Mouse (Mus musculus): ENCODE measurements around the gene Jam2. TPM values are rescaled to one million over a fixed set of nuclear protein-coding genes. Genes with fewer than 3 reads are reported as not detected.

Jam2 gene
- total RNA-seq (2023) = not detected in 4 replicates

GRCm38 (mm10) chr16:84774003-84774703 lies at the start of gene Jam2:
Gene Jam2 (plus strand): TSS chr16:84774123.

GRCm38 (mm10) chr16:84735166-84736105 lies 38.5 kb upstream of the Jam2 start, which contains the start of gene Mrpl39:
Gene Mrpl39 (minus strand): TSS chr16:84735742.

GRCm38 (mm10) chr16:84834745-84835440 lies 61.0 kb downstream of the Jam2 start, which contains the start of gene Gabpa:
Gene Gabpa (plus strand): TSS chr16:84834925.

GRCm38 (mm10) chr16:84835441-84835822 lies 61.5 kb downstream of the Jam2 start, which contains the start of gene Atp5j:
Gene Atp5j (minus strand): TSS chr16:84835625.

Other genes with a start within 250 kb of the Jam2 start
- 18.6 to 24.7 TPM (median 21.4 TPM) in 4 replicates for gene Mrpl39, start 38.4 kb upstream of the Jam2 start, total RNA-seq (2023)
- 39.6 to 48.4 TPM (median 43.9 TPM) in 4 replicates for gene Gabpa, start 60.8 kb downstream of the Jam2 start, total RNA-seq (2023)
- 109 to 134 TPM (median 126 TPM) in 4 replicates for gene Atp5j, start 61.5 kb downstream of the Jam2 start, total RNA-seq (2023)

All from B cell, adult 62 days (primary cell).